Mouse (Mus musculus) colon, adult 2 months (tissue): ENCODE results near the gene Chek2. TPM values are rescaled to one million over a fixed set of nuclear protein-coding genes. Genes with fewer than 3 reads are reported as not detected.

Experiments
- polyA plus RNA-seq: library from polyadenylated mRNA; depleted of rRNA; stranded (reverse); fragments of >200 nt; gene quantifications from 2 replicates; pipeline ENCODE4 v1.2.3, GENCODE M21; 2012; rRNA removed

The Chek2 gene
- polyA plus RNA-seq = 7.1 and 9.2 TPM in 2 replicates

DNA sequence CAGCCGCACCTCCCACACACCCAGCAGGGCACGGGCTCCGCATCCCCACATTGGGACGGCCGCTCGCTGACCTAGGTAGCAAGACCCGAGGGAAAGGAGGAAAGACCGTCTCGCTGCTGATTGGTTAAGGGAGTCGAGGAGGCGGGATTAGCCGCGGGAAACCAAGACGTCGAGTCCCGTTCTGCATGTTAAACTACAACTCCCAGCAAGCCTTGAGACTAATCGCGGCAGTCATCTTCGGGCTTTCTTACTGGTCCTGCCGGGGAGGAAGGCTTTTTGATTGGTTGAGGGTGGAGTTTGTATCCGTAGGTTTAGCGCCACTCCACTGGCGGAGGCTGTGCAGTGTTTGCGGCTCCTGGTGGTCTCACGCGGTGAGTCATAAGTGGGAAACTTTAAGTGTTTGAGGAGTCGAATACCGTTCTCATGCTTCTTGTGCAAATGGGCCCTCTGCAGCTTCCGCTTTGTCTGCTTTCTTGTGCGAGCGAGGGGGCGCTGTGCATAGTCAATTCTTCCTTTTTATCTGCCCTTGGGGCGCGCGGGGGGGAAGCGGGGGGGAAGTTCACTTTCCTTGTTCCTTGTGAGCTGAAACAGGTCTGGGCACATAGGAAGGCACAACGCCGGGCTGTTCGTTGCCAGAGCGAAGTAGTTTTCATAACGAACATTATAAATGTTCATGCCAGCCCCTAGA lies at the start of gene Chek2, which contains the start of gene Hscb:
Chek2 (plus strand) TSS at position 302 of the 688 bp plus-strand sequence.
Hscb (minus strand) TSS at position 100 of the 688 bp plus-strand sequence.

DNA sequence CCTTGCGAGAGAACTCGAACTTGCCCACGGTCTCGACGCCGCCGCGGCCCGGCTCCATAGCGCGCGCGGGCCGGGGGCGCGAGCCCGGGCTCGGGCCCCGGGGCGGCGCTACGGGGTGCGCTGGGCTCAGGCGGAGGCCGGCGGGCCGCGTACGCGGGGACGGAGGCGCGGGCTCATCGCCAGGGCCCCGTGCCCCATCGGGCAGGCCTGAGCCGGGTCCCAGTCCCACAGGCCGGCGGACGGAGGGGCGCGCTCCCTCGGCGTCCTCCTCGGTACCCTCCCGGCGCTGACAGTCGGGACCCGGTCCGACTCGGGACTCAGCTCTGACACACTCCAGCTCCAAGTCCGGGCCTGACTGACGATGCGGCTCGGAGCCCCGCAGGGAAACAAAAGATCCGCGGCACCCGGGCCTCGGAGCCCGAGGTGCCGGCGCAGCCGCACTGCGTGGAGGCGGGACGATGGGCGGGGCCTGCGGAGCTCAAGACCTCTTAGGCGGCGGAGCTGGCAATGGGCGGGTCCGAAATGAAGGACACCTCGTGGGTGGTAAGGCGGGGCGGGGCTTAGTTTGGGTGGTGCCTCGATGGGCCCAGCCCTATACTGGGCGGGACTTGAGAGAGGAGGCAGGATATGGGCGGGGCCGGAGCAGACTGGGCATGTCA lies 30.0 kb upstream of the Chek2 start, which contains the start of gene Ulk1:
Ulk1 (minus strand) TSS at position 431 of the 659 bp plus-strand sequence.

GRCm38 (mm10) chr5:110879584-110880374 lies 40.0 kb downstream of the Chek2 start, which contains the start of gene Ttc28:
Ttc28 (plus strand) TSS chr5:110879803.

Other genes starting within 250 kb of the Chek2 start
- gene Noc4l, start 186.6 kb upstream of the Chek2 start, polyA plus RNA-seq = 47.8 and 56.4 TPM in 2 replicates
- gene Ddx51, start 186.5 kb upstream of the Chek2 start, polyA plus RNA-seq = 9.7 and 12.4 TPM in 2 replicates
- 44.8 and 64.9 TPM in 2 replicates for gene Ep400, start 69.3 kb upstream of the Chek2 start, polyA plus RNA-seq
- 22.3 and 22.5 TPM in 2 replicates for gene Pus1, start 59.3 kb upstream of the Chek2 start, polyA plus RNA-seq
- 41.9 and 43.3 TPM in 2 replicates for gene Ulk1, start 29.9 kb upstream of the Chek2 start, polyA plus RNA-seq
- 19.3 and 24.9 TPM in 2 replicates for gene Hscb, start 202 bp upstream of the Chek2 start, polyA plus RNA-seq
- 3.1 and 4.3 TPM in 2 replicates for gene Ttc28, start 39.8 kb downstream of the Chek2 start, polyA plus RNA-seq